Mouse (Mus musculus): Measurements from ENCODE around the gene Abcd2. TPM values are rescaled to one million over a fixed set of nuclear protein-coding genes. Genes with fewer than 3 reads are reported as not detected.

The Abcd2 gene
- total and polyA plus RNA-seq, 3 experiments: not detected

GRCm38 (mm10) chr15:91124584-91124983 lies 67.0 kb downstream of the Abcd2 start:
- DNase-seq (ENCODE audit: low spot score) (no peak), ATAC-seq (ENCODE audit: extremely low read depth, insufficient number of reproducible peaks, low FRiP score, poor library complexity, severe bottlenecking) (no peak)
- H3K9me3 ChIP-seq (replicated peaks): peaks cover 3% of the 10 kb centered on the region
- no peak overlapping the region for H3K4me3 ChIP-seq (ENCODE audit: low read depth, low read length)
- H3K36me3 ChIP-seq (replicated peaks): no peaks in the 10 kb centered on the region
- H3K4me1 ChIP-seq (ENCODE audit: insufficient read depth, low read depth, low read length): no peaks in the 10 kb centered on the region
- no peak for TF ChIP-seq CTCF (IDR thresholded peaks at IDR 0.05; ENCODE audit: low read depth, low read length)
- no peaks in the 10 kb centered on the region for H3K27me3 ChIP-seq (ENCODE audit: insufficient read depth, low read length)

GRCm38 (mm10) chr15:91112555-91113209 lies 78.9 kb downstream of the Abcd2 start:
- H3K9me3 ChIP-seq (replicated peaks): peaks cover 8% of the 10 kb centered on the region; the same call in 1 of the 2 replicates
- ATAC-seq (ENCODE audit: extremely low read depth, insufficient number of reproducible peaks, low FRiP score, poor library complexity, severe bottlenecking): no peak
- TF ChIP-seq TAL1 (conservative IDR thresholded peaks at IDR 0.05; ENCODE audit: low read depth, low read length): no peak
- no peak for TF ChIP-seq POLR2AphosphoS5 (IDR thresholded peaks at IDR 0.05; ENCODE audit: insufficient replicate concordance, low read depth, low read length)
- TF ChIP-seq CTCF (IDR thresholded peaks at IDR 0.05; ENCODE audit: low read depth, low read length): no peak
- no peak for TF ChIP-seq GATA2 (IDR thresholded peaks at IDR 0.05; ENCODE audit: borderline replicate concordance, low read depth, low read length)
- no peak for TF ChIP-seq GATA1 (IDR thresholded peaks at IDR 0.05; ENCODE audit: borderline replicate concordance, low read length)

GRCm38 (mm10) chr15:91108102-91108659 lies 83.4 kb downstream of the Abcd2 start:
- no peaks in the 10 kb centered on the region for H3K36me3 ChIP-seq (replicated peaks)
- H3K4me1 ChIP-seq (ENCODE audit: insufficient read depth, low read depth, low read length): no peaks in the 10 kb centered on the region
- peaks cover 22% of the 10 kb centered on the region for H3K9me3 ChIP-seq (replicated peaks)
- no peak for TF ChIP-seq TAL1 (conservative IDR thresholded peaks at IDR 0.05; ENCODE audit: low read depth, low read length)
- no peak for TF ChIP-seq POLR2AphosphoS5 (IDR thresholded peaks at IDR 0.05; ENCODE audit: insufficient replicate concordance, low read depth, low read length)
- TF ChIP-seq GATA1 (IDR thresholded peaks at IDR 0.05; ENCODE audit: borderline replicate concordance, low read length): no peak
- no peak for TF ChIP-seq GATA2 (IDR thresholded peaks at IDR 0.05; ENCODE audit: borderline replicate concordance, low read depth, low read length)
- no peak for TF ChIP-seq CTCF (IDR thresholded peaks at IDR 0.05; ENCODE audit: low read depth, low read length)
- DNase-seq (ENCODE audit: low spot score) (no peak), ATAC-seq (ENCODE audit: extremely low read depth, insufficient number of reproducible peaks, low FRiP score, poor library complexity, severe bottlenecking) (no peak)
- H3K4me3 ChIP-seq (ENCODE audit: low read depth, low read length): no peak overlapping the region
- H3K27me3 ChIP-seq (ENCODE audit: insufficient read depth, low read length): no peaks in the 10 kb centered on the region

More at GRCm38 (mm10) chr15:91112555-91113209, 78.9 kb downstream of the Abcd2 start:
- Histone ChIP-seq H3K4me3 (ENCODE audit: low read depth, low read length) (no peak overlapping the region), H3K36me3 (replicated peaks) (no peaks in the 10 kb centered on the region), H3K4me1 (ENCODE audit: insufficient read depth, low read depth, low read length) (no peaks in the 10 kb centered on the region), H3K27me3 (ENCODE audit: insufficient read depth, low read length) (no peaks in the 10 kb centered on the region)
- DNase-seq (ENCODE audit: low spot score): no peak

GRCm38 (mm10) chr15:91104934-91105333 lies 86.7 kb downstream of the Abcd2 start:
- DNase-seq (ENCODE audit: low spot score) (no peak), ATAC-seq (ENCODE audit: extremely low read depth, insufficient number of reproducible peaks, low FRiP score, poor library complexity, severe bottlenecking) (no peak)
- Histone ChIP-seq H3K27me3 (ENCODE audit: insufficient read depth, low read length) (no peaks in the 10 kb centered on the region), H3K9me3 (replicated peaks) (peaks cover 28% of the 10 kb centered on the region), H3K4me3 (ENCODE audit: low read depth, low read length) (no peak overlapping the region), H3K4me1 (ENCODE audit: insufficient read depth, low read depth, low read length) (no peaks in the 10 kb centered on the region), H3K36me3 (replicated peaks) (no peaks in the 10 kb centered on the region)
- TF ChIP-seq TAL1 (conservative IDR thresholded peaks at IDR 0.05; ENCODE audit: low read depth, low read length) (no peak), POLR2AphosphoS5 (IDR thresholded peaks at IDR 0.05; ENCODE audit: insufficient replicate concordance, low read depth, low read length) (no peak), CTCF (IDR thresholded peaks at IDR 0.05; ENCODE audit: low read depth, low read length) (no peak), GATA2 (IDR thresholded peaks at IDR 0.05; ENCODE audit: borderline replicate concordance, low read depth, low read length) (no peak), GATA1 (IDR thresholded peaks at IDR 0.05; ENCODE audit: borderline replicate concordance, low read length) (no peak)

GRCm38 (mm10) chr15:91104276-91104675 lies 87.3 kb downstream of the Abcd2 start:
- ATAC-seq (ENCODE audit: extremely low read depth, insufficient number of reproducible peaks, low FRiP score, poor library complexity, severe bottlenecking) (no peak), DNase-seq (ENCODE audit: low spot score) (no peak)
- H3K27me3 ChIP-seq (ENCODE audit: insufficient read depth, low read length): no peaks in the 10 kb centered on the region
- H3K4me1 ChIP-seq (ENCODE audit: insufficient read depth, low read depth, low read length): no peaks in the 10 kb centered on the region
- TF ChIP-seq TAL1 (conservative IDR thresholded peaks at IDR 0.05; ENCODE audit: low read depth, low read length) (no peak), GATA1 (IDR thresholded peaks at IDR 0.05; ENCODE audit: borderline replicate concordance, low read length) (no peak), CTCF (IDR thresholded peaks at IDR 0.05; ENCODE audit: low read depth, low read length) (no peak), POLR2AphosphoS5 (IDR thresholded peaks at IDR 0.05; ENCODE audit: insufficient replicate concordance, low read depth, low read length) (no peak), GATA2 (IDR thresholded peaks at IDR 0.05; ENCODE audit: borderline replicate concordance, low read depth, low read length) (no peak)
- H3K36me3 ChIP-seq (replicated peaks): no peaks in the 10 kb centered on the region
- peaks cover 28% of the 10 kb centered on the region for H3K9me3 ChIP-seq (replicated peaks)
- no peak overlapping the region for H3K4me3 ChIP-seq (ENCODE audit: low read depth, low read length)

- H3K4me3 ChIP-seq (ENCODE audit: low read depth, low read length): no peak overlapping the region
- no peaks in the 10 kb centered on the region for H3K36me3 ChIP-seq (replicated peaks)
- ATAC-seq (ENCODE audit: extremely low read depth, insufficient number of reproducible peaks, low FRiP score, poor library complexity, severe bottlenecking) (no peak), DNase-seq (ENCODE audit: low spot score) (no peak)
- no peaks in the 10 kb centered on the region for H3K27me3 ChIP-seq (ENCODE audit: insufficient read depth, low read length)
- peaks cover 28% of the 10 kb centered on the region for H3K9me3 ChIP-seq (replicated peaks)
- H3K4me1 ChIP-seq (ENCODE audit: insufficient read depth, low read depth, low read length): no peaks in the 10 kb centered on the region
- TF ChIP-seq GATA2 (IDR thresholded peaks at IDR 0.05; ENCODE audit: borderline replicate concordance, low read depth, low read length) (no peak), POLR2AphosphoS5 (IDR thresholded peaks at IDR 0.05; ENCODE audit: insufficient replicate concordance, low read depth, low read length) (no peak), CTCF (IDR thresholded peaks at IDR 0.05; ENCODE audit: low read depth, low read length) (no peak), TAL1 (conservative IDR thresholded peaks at IDR 0.05; ENCODE audit: low read depth, low read length) (no peak), GATA1 (IDR thresholded peaks at IDR 0.05; ENCODE audit: borderline replicate concordance, low read length) (no peak)
Observed at GRCm38 (mm10) chr15:91103814-91104213, 87.8 kb downstream of the Abcd2 start.
